Mouse (Mus musculus) olfactory bulb, adult 2 months (tissue): ENCODE data around the gene Rdm1.

Experiments
- CTCF ChIP-seq: fragments of 200-500 bp; IDR thresholded peaks from 2 replicates; pipeline ENCODE4 v1.5.1; 2012; ENCODE audit warnings: low read depth, mild to moderate bottlenecking, low read length, moderate library complexity; ENCODE audit not compliant: insufficient read depth
- POLR2A ChIP-seq: fragments of 200-500 bp; IDR thresholded peaks from 2 replicates; pipeline ENCODE4 v1.6.1; 2012; ENCODE audit warnings: mild to moderate bottlenecking, low read depth, low read length, moderate library complexity; ENCODE audit not compliant: insufficient read depth

DNA sequence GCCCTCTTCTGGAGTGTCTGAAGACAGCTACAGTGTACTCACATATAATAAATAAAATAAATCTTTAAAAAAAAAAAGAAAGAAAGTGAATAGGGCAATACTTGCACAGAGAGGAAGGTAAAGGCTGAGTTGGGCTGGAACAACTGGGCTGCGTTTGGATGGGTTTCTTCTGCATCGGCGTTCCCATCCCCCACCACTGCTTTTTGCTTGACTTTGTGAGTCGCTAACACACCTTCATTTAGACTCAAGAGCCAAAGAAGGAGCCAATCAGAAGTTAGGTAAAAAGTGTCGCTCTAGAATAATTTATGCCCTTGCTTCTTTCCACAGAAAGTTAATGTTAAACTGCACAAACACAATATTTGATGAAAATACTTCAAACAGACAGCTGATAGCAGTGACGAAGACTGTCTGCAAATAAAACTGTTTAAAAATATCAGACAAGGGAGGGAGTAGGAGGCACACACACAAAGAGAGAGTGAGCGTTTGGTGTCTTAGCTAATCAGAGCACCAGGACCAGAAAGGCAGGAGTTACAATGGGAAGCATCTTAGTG, 55.5 kb downstream of the Rdm1 start:
- no peak for TF ChIP-seq POLR2A
- no peak for TF ChIP-seq CTCF
